Mouse (Mus musculus): ENCODE data around the gene Hhipl1. TPM values are rescaled to one million over a fixed set of nuclear protein-coding genes. Genes with fewer than 3 reads are reported as not detected.

Gene Hhipl1
- total and polyA plus RNA-seq, 3 experiments: not detected

DNA sequence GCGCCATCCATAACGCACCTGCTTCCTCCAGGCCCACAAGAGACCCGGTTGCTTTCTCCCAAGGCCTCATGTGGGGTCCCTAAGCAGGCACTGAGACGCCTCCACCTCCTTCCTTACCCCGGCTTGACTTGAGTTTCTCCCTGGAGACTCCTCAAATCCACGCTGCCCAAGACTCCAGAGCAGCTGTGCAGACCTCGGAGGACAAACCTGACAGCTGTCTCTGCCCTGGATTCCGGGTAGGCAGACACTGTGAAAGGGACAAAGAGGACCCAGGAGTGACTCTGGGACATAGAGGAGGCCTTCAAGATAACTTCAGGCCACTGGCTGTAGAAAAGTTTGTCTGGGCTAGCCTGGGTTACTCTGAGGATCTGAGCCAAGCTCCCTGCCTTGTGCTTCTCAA, 68.6 kb downstream of the Hhipl1 start:
- Histone ChIP-seq H3K79me2 (ENCODE audit: control insufficient read depth, insufficient read depth, low read length, poor library complexity) (no peaks in the 10 kb centered on the region), H3K4me1 (ENCODE audit: control insufficient read depth in 1 of 2, insufficient read depth in 2 of 2, low read length in 2 of 2) (no peaks in the 10 kb centered on the region), H3K27me3 (ENCODE audit: control insufficient read depth in 1 of 2, insufficient read depth in 2 of 2, low read length in 2 of 2) (no peaks in the 10 kb centered on the region), H3K9ac (ENCODE audit: control insufficient read depth, low read depth, low read length, poor library complexity, severe bottlenecking) (no peak overlapping the region), H3K27ac (ENCODE audit: control insufficient read depth, low read depth, low read length) (no peak overlapping the region), H3K36me3 (ENCODE audit: control insufficient read depth in 1 of 2, insufficient read depth in 2 of 2, low read length in 2 of 2) (no peaks in the 10 kb centered on the region), H3K4me3 (ENCODE audit: control insufficient read depth in 1 of 2, insufficient read depth in 1 of 2, low read depth in 2 of 2, low read length in 2 of 2) (no peak overlapping the region), H3K9me3 (replicated peaks; ENCODE audit: insufficient read depth, low read length) (no peaks in the 10 kb centered on the region)
- no peak for DNase-seq (ENCODE audit: low read depth, low spot score)
- no peak for TF ChIP-seq TAL1 (IDR thresholded peaks at IDR 0.05; ENCODE audit: low read length)
- no peak for TF ChIP-seq POLR2AphosphoS5 (IDR thresholded peaks at IDR 0.05; ENCODE audit: borderline replicate concordance, low read depth, low read length)
- TF ChIP-seq GABPA (IDR thresholded peaks at IDR 0.05; ENCODE audit: low read depth, low read length): no peak
- TF ChIP-seq MYB (IDR thresholded peaks at IDR 0.05; ENCODE audit: low read depth, low read length): no peak
- TF ChIP-seq ETS1 (IDR thresholded peaks at IDR 0.05; ENCODE audit: low read depth, low read length): no peak

DNA sequence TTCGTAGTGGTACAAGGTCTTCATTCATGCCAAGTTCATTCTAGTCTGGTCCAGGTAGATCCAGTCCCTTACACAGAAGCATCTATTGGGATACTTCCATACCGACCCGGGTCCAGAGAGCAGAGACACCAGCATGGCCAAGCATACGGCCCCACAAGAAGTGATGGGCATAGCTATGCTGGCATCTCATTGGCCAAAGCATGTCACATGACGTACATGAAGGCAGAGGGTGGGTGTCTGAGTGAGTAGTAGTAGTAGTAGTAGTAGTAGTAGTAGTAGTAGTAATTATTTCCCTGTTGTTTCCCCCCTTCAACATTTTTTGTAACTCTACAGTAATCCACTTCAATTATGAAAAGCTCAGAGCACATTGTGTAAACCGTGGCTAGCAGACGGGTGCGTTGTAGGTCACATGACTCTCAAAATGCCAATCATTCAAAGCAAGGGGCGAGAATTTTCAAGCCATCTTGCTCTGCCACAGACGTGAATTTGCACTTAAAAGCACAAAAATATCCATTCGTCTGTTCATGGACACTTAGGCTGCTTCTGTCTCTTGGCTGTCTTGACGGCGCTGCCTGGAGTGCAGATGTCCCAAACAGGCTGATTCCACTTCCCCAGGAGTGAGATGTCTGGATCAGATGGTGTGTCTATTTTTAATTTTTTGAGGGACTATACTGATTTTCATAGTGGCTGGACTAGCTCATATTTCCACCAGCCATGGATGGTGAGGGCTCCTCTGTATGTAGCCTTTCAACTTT, 72.5 kb downstream of the Hhipl1 start:
- Histone ChIP-seq H3K36me3 (ENCODE audit: control insufficient read depth in 1 of 2, insufficient read depth in 2 of 2, low read length in 2 of 2) (no peaks in the 10 kb centered on the region), H3K9me3 (replicated peaks; ENCODE audit: insufficient read depth, low read length) (no peaks in the 10 kb centered on the region), H3K27me3 (ENCODE audit: control insufficient read depth in 1 of 2, insufficient read depth in 2 of 2, low read length in 2 of 2) (no peaks in the 10 kb centered on the region), H3K9ac (ENCODE audit: control insufficient read depth, low read depth, low read length, poor library complexity, severe bottlenecking) (no peak overlapping the region), H3K4me3 (ENCODE audit: control insufficient read depth in 1 of 2, insufficient read depth in 1 of 2, low read depth in 2 of 2, low read length in 2 of 2) (no peak overlapping the region), H3K4me1 (ENCODE audit: control insufficient read depth in 1 of 2, insufficient read depth in 2 of 2, low read length in 2 of 2) (no peaks in the 10 kb centered on the region), H3K27ac (ENCODE audit: control insufficient read depth, low read depth, low read length) (no peak overlapping the region), H3K79me2 (ENCODE audit: control insufficient read depth, insufficient read depth, low read length, poor library complexity) (no peaks in the 10 kb centered on the region)
- TF ChIP-seq BHLHE40 (IDR thresholded peaks at IDR 0.05; ENCODE audit: borderline replicate concordance, low read depth, low read length) (no peak), SIN3A (IDR thresholded peaks at IDR 0.05; ENCODE audit: low read length) (no peak), POLR2A (IDR thresholded peaks at IDR 0.05; ENCODE audit: control insufficient read depth in 1 of 2, insufficient read depth in 1 of 2, low read depth in 1 of 2, low read length in 2 of 2, poor library complexity in 1 of 2) (no peak), CTCF (IDR thresholded peaks at IDR 0.05 in 2 of 3, conservative IDR thresholded peaks at IDR 0.05 in 1 of 3; ENCODE audit: control insufficient read depth in 1 of 3, insufficient read depth in 1 of 3, low read depth in 2 of 3, low read length in 3 of 3, poor library complexity in 1 of 3, severe bottlenecking in 1 of 3) (no peak), ETS1 (IDR thresholded peaks at IDR 0.05; ENCODE audit: low read depth, low read length) (no peak), TAL1 (IDR thresholded peaks at IDR 0.05; ENCODE audit: low read length) (no peak), MAZ (IDR thresholded peaks at IDR 0.05; ENCODE audit: low read depth, low read length) (no peak), MEF2A (IDR thresholded peaks at IDR 0.05; ENCODE audit: extremely low read depth, insufficient replicate concordance, low read depth, low read length, poor library complexity, severe bottlenecking) (no peak), CHD2 (IDR thresholded peaks at IDR 0.05; ENCODE audit: low read length) (no peak), ZKSCAN1 (IDR thresholded peaks at IDR 0.05; ENCODE audit: low read depth, low read length) (no peak)
- DNase-seq (ENCODE audit: low read depth, low spot score): no peak

Other genes starting within 250 kb of the Hhipl1 start
- gene Setd3, start 127.0 kb upstream of the Hhipl1 start, total RNA-seq (2012; rRNA removed): 38.4 and 40.1 TPM in 2 replicates
- gene Setd3, start 127.0 kb upstream of the Hhipl1 start, polyA plus RNA-seq (2012; ENCODE audit: insufficient read depth in 1 of 2, insufficient read length in 2 of 2, low read depth in 1 of 2, low replicate concordance in 2 of 2, missing spikeins in 1 of 2): 10 to 100 TPM in 1 of 2 experiments, not detected in 1; 59.9 TPM
- gene Ccnk, start 126.7 kb upstream of the Hhipl1 start, total RNA-seq (2012; rRNA removed): 7.6 and 8.9 TPM in 2 replicates
- gene Ccnk, start 126.7 kb upstream of the Hhipl1 start, polyA plus RNA-seq (2012; ENCODE audit: insufficient read depth in 1 of 2, insufficient read length in 2 of 2, low read depth in 1 of 2, low replicate concordance in 2 of 2, missing spikeins in 1 of 2): 10 to 100 TPM; 62.8 to 69.6 TPM
- 15.9 and 19.8 TPM in 2 replicates for gene Ccdc85c, start 30.8 kb upstream of the Hhipl1 start, total RNA-seq (2012; rRNA removed)
- 10 to 100 TPM in 1 of 2 experiments, not detected in 1; 24.8 TPM for gene Ccdc85c, start 30.8 kb upstream of the Hhipl1 start, polyA plus RNA-seq (2012; ENCODE audit: insufficient read depth in 1 of 2, insufficient read length in 2 of 2, low read depth in 1 of 2, low replicate concordance in 2 of 2, missing spikeins in 1 of 2)
- gene Cyp46a1, start 28.1 kb downstream of the Hhipl1 start, total RNA-seq (2012; rRNA removed): not detected in 2 replicates
- gene Cyp46a1, start 28.1 kb downstream of the Hhipl1 start, polyA plus RNA-seq (2012; ENCODE audit: insufficient read depth in 1 of 2, insufficient read length in 2 of 2, low read depth in 1 of 2, low replicate concordance in 2 of 2, missing spikeins in 1 of 2): not detected
- gene Eml1, start 64.7 kb downstream of the Hhipl1 start, total RNA-seq (2012; rRNA removed): not detected in 2 replicates
- not detected for gene Eml1, start 64.7 kb downstream of the Hhipl1 start, polyA plus RNA-seq (2012; ENCODE audit: insufficient read depth in 1 of 2, insufficient read length in 2 of 2, low read depth in 1 of 2, low replicate concordance in 2 of 2, missing spikeins in 1 of 2)
- gene Evl, start 248.4 kb downstream of the Hhipl1 start, total RNA-seq (2012; rRNA removed): not detected in 2 replicates
- not detected for gene Evl, start 248.4 kb downstream of the Hhipl1 start, polyA plus RNA-seq (2012; ENCODE audit: insufficient read depth in 1 of 2, insufficient read length in 2 of 2, low read depth in 1 of 2, low replicate concordance in 2 of 2, missing spikeins in 1 of 2)

Data from MEL (cell line).